Mouse (Mus musculus) lung, postnatal 0 days (tissue): ENCODE data around the gene Clec2l. TPM values are rescaled to one million over a fixed set of nuclear protein-coding genes. Genes with fewer than 3 reads are reported as not detected.

Source experiments
- ATAC-seq: fragments of 200-750 bp; cut with Nextera tagmentation; 2 replicates; pipeline ENCODE4 v1.8.0; 2017; ENCODE audit warnings: moderate library complexity
- DNase-seq: peaks from one replicate; pipeline ENCODE4 v3.0.0-alpha.2; 2016; ENCODE audit warnings: low spot score
- H3K27ac ChIP-seq: fragments of 300-500 bp; sonication (generic); 2 replicates; pipeline ENCODE4 v1.5.1; 2014; ENCODE audit warnings: antibody characterized with exemption, mild to moderate bottlenecking, low read length, mixed read lengths
- H3K27me3 ChIP-seq: fragments of 300-500 bp; sonication (generic); replicated peaks from 2 replicates; pipeline ENCODE4 v1.6.1; 2014; ENCODE audit warnings: low read length, mixed read lengths; ENCODE audit not compliant: insufficient read depth
- H3K36me3 ChIP-seq: fragments of 300-500 bp; sonication (generic); 2 replicates; pipeline ENCODE4 v1.6.1; 2014; ENCODE audit warnings: low read length, mixed read lengths; ENCODE audit not compliant: insufficient read depth
- H3K4me1 ChIP-seq: fragments of 300-500 bp; sonication (generic); 2 replicates; pipeline ENCODE4 v1.6.1; 2014; ENCODE audit warnings: antibody characterized with exemption, low read depth, low read length, mixed read lengths; ENCODE audit not compliant: insufficient read depth
- H3K4me2 ChIP-seq: fragments of 300-500 bp; sonication (generic); replicated peaks from 2 replicates; pipeline ENCODE4 v1.6.1; 2014; ENCODE audit warnings: low read depth, mild to moderate bottlenecking, low read length, moderate library complexity, mixed read lengths
- H3K4me3 ChIP-seq: fragments of 300-500 bp; sonication (generic); 2 replicates; pipeline ENCODE4 v1.5.1; 2014; ENCODE audit warnings: low read depth, low read length
- H3K9ac ChIP-seq: fragments of 300-500 bp; sonication (generic); replicated peaks from 2 replicates; pipeline ENCODE4 v1.6.1; 2014; ENCODE audit warnings: low read depth, mild to moderate bottlenecking
- H3K9me3 ChIP-seq: fragments of 300-500 bp; sonication (generic); 2 replicates; pipeline ENCODE4 v1.6.1; 2016; ENCODE audit warnings: low read length, mixed read lengths
- CTCF ChIP-seq: IDR thresholded peaks from 2 replicates; pipeline ENCODE4 v1.5.1; 2016; ENCODE audit warnings: antibody characterized with exemption, mild to moderate bottlenecking
- EP300 ChIP-seq: IDR thresholded peaks from 2 replicates; pipeline ENCODE4 v1.6.1; 2016; ENCODE audit warnings: antibody characterized with exemption, mild to moderate bottlenecking, control low read depth
- WGBS: fragments of 180-500 bp; shearing (Covaris S2); extraction: QIAGEN DNeasy Blood & Tissue Kit; methylation state at CpG from one replicate; pipeline ENCODE4 v1.1.7; 2014; 5-methylcytosine and 5-hydroxymethylcytosine counted together
- polyA plus RNA-seq: library from polyadenylated mRNA; unstranded; fragments of >200 nt; fragmentation: Nextera tagmentation; extraction: Ambion mirVana; gene quantifications from 2 replicates; pipeline ENCODE4 v1.2.1, GENCODE M21; 2015

Gene Clec2l
- polyA plus RNA-seq, 1 experiment from 2014 or later = 1.1 TPM

DNA sequence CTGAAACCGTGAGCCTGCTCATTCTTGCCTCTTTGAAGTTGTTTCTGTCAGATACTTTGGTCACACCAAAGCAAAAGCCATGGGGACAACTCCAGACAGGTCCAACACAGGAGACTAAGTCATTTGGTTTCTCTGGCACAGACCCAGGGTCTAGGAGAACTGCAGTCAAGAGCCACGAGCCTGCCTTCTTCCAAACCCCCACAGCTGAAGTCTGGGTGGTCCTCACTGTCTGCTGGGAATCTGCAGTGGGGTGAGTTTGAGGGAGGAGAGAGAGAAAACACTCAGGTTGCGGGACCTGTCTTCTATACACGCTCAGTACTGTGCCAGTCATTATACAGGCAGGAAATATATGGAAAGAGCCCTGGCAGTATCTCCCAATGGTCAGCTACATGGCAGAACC, 35.4 kb upstream of the Clec2l start:
- no peaks in the 10 kb centered on the region for H3K27me3 ChIP-seq
- no peak for DNase-seq
- no peak for ATAC-seq
- H3K4me1 ChIP-seq = no peaks in the 10 kb centered on the region
- no peak overlapping the region for H3K9ac ChIP-seq
- no peak overlapping the region for H3K4me3 ChIP-seq
- H3K27ac ChIP-seq = no peak overlapping the region
- WGBS = 73% methylated on average over 4 of the region's 4 CpGs
- TF ChIP-seq CTCF = no peak
- no peak for TF ChIP-seq EP300
- no peaks in the 10 kb centered on the region for H3K36me3 ChIP-seq
- no peak overlapping the region for H3K4me2 ChIP-seq
- no peaks in the 10 kb centered on the region for H3K9me3 ChIP-seq

DNA sequence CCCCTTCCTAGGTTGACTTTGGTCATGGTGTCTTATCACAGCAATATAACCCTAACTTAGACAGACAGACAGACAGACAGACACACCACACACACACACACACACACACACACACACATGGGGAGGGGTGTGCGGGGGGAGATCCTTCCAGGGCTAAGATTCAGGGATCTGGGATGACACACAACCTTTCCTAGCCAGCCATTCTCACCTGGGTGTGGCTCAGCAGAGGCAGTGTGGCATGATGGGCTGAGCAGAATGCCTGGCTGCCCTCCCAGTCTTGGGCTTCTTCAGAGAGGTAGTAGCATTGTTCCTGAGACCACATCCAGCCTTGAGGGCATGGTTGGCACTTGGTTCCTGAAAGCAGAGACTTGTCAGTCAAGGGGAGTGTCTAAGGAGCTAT, 33.3 kb upstream of the Clec2l start:
- Histone ChIP-seq H3K9me3 (no peaks in the 10 kb centered on the region), H3K9ac (no peak overlapping the region), H3K27me3 (0 out of 2 replicates have a peak, but pooled peaks cover 5% of the 10 kb centered on the region), H3K36me3 (no peaks in the 10 kb centered on the region), H3K4me2 (no peak overlapping the region), H3K4me1 (no peaks in the 10 kb centered on the region), H3K4me3 (no peak overlapping the region), H3K27ac (no peak overlapping the region)
- ATAC-seq = no peak
- no peak for TF ChIP-seq EP300
- no peak for TF ChIP-seq CTCF
- DNase-seq = no peak
- 92% methylated on average over 1 of the region's 1 CpGs for WGBS

DNA sequence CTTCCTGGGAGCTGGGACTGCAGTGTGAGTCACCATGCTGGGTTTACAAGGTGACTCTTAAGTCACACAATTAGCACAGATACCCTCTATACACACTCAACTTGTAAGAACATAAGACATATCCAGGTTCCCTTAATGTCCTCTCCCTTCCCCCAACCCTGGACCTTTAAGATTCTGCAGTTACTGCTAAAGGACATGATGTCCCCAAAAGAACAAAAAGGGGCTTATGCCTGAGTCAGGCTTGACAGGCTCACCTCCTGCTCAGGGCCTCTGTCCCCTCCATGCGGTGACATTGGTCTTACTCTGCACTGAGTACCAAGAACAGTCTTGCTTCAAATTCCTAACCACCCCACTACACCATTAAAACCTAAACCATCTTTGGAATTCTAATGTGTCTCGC, 30.0 kb upstream of the Clec2l start:
- 88% methylated on average over 2 of the region's 2 CpGs for WGBS

DNA sequence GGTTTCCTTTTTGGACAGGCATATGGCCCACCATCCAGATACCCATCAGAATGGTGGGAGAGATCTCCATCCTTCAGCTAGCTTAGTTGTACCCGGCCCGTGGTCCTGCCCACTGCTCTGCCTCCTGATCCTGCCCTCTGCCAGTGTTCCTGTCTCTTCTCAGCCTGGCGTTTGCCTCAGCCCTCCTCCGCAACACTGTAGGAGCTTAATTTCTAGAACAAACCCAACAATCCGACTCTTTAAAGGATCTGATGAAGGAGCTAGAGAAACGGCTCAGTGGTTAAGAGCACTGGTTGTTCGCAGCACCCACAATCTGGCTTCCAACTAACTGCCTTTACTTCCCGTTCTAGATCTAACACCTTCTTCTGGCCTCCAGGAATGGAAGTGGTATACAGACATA, 28.4 kb upstream of the Clec2l start:
- DNase-seq (no peak), ATAC-seq (no peak)
- WGBS = 83% methylated on average over 8 of the region's 8 CpGs
- Histone ChIP-seq H3K9me3 (no peaks in the 10 kb centered on the region), H3K9ac (no peak overlapping the region), H3K27me3 (peaks cover 39% of the 10 kb centered on the region), H3K27ac (no peak overlapping the region), H3K4me2 (no peak overlapping the region), H3K4me1 (peaks cover 10% of the 10 kb centered on the region), H3K4me3 (no peak overlapping the region), H3K36me3 (no peaks in the 10 kb centered on the region)
- TF ChIP-seq CTCF = no peak
- no peak for TF ChIP-seq EP300

More for the DNA sequence above, 30.0 kb upstream of the Clec2l start:
- TF ChIP-seq EP300 = no peak
- TF ChIP-seq CTCF = no peak
- ATAC-seq = no peak
- Histone ChIP-seq H3K9me3 (no peaks in the 10 kb centered on the region), H3K4me2 (no peak overlapping the region), H3K4me3 (no peak overlapping the region), H3K4me1 (peaks cover 10% of the 10 kb centered on the region), H3K27ac (no peak overlapping the region), H3K36me3 (no peaks in the 10 kb centered on the region), H3K27me3 (peaks cover 26% of the 10 kb centered on the region; the same call in 1 of the 2 replicates), H3K9ac (no peak overlapping the region)
- DNase-seq = no peak

DNA sequence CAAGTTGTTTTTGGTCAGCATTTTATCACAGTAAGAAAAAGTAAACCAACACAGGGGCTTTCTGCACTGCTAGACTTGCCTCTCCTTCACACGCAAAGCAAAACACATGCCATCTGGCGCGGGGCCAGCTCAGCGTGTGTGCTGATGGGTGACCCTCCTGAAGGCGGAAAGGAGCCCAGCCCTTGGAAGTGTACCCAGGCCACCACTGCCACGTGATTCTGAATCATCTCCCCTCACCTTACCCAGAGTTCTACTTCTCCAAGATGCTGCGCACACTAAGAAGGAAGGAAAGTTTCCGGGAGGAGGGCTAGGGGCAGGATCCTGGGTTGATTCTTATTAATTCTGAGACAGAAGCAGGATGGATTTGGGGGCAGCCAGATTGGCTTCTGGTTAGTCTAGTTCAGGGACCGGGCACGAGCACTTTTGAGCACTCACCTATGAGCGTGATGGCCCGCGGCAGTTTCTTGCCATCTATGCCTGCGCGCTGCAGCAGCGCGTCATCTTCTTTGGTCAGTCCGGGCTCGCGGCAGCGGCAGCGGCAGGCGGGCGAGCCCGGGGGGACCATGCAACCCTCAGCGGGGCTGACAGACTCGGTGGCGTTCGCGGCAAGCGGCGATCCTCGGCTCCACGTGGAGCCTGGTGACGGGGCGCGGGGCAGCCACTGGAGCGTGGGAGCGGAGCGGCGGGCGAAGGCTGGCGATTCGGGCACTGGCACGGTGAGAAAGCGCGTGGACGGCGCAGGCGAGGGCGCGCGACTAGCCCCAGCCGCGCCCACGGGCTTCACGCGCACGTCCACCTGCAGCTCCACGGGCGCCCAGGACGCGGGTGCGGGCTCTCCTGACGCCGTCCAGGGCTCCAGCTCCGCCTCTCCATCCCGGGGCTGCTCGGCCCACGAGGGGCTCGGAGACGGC, 26.7 kb upstream of the Clec2l start:
- Histone ChIP-seq H3K4me1 (peaks cover 15% of the 10 kb centered on the region), H3K4me3 (peak overlapping the region; percentile 50), H3K9me3 (no peaks in the 10 kb centered on the region), H3K36me3 (no peaks in the 10 kb centered on the region), H3K27ac (no peak overlapping the region), H3K27me3 (peaks cover 47% of the 10 kb centered on the region), H3K4me2 (peak overlapping the region; percentile 97), H3K9ac (no peak overlapping the region)
- ATAC-seq (peak; percentile 71), DNase-seq (peak; percentile 69)
- WGBS = under 1% methylated on average over 67 of the region's 72 CpGs
- no peak for TF ChIP-seq EP300
- TF ChIP-seq CTCF = no peak

DNA sequence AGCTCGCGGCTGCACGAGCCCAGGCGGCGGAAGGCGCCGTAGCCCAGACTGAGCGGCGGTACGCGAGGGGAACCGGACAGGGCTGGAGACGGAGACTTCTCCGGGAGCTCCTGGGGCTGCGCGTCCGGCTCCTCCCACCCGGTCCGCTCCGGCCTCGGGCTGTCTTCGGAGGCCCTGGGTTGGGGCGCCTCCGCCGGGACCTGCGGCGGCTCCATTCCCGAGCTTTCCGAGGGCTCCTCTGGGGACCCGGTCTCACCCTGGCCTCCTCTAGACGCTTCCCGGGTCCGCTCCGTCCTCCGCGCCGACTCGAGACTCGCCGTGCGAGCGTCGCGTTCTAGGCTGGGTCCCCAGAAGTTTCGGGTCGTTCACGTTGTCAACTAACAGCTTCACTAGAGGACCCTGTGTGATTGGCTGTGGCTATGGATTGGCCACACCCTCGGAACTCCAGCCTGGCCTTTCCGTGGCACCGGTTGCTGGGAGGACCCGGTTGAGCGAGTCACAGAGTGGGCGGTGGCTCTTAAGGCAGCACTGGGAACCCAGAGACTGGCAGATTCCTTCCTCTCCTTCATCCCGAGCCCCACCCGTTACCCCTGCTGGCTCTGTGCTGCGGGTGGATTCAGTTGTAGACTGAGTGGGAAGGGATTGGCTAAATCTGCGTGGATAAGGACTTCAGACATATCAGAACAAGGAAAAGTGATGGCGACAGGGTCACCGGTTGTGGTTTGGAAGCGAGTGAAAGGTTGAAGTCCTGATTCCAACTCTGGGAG, 25.8 kb upstream of the Clec2l start, which contains the start of gene Klrg2:
Gene Klrg2 (minus strand): TSS at position 391 of the 767 bp plus-strand sequence.
- Histone ChIP-seq H3K9me3 (no peaks in the 10 kb centered on the region), H3K9ac (no peak within 1 kb of the TSS), H3K27me3 (peaks cover 53% of the 10 kb centered on the region), H3K27ac (no peak within 1 kb of the TSS), H3K36me3 (no peaks in the 10 kb centered on the region), H3K4me2 (peak within 1 kb of the TSS; percentile 97), H3K4me3 (peak within 1 kb of the TSS; percentile 50), H3K4me1 (peaks cover 15% of the 10 kb centered on the region)
- WGBS = 2% methylated on average over 55 of the region's 60 CpGs
- ATAC-seq = peak; percentile 89
- no peak for TF ChIP-seq EP300
- TF ChIP-seq CTCF = no peak
- peak; percentile 83 for DNase-seq
